Mouse (Mus musculus): ENCODE data around the gene Insl3.
A peak's percentile ranks its signal among the peaks of the same experiment; 100 is the strongest.

The Insl3 gene

GRCm38 (mm10) chr8:71689028-71689427 lies at the start of gene Insl3:
Insl3 (plus strand) TSS chr8:71689214.
- DNase-seq (ENCODE audit: low spot score in 2 of 2): no peak

- no peak for DNase-seq (ENCODE audit: low spot score in 2 of 2)
Observed at GRCm38 (mm10) chr8:71639318-71639717, 49.7 kb upstream of the Insl3 start.

GRCm38 (mm10) chr8:71645510-71645909 lies 43.5 kb upstream of the Insl3 start:
- no peak for DNase-seq (ENCODE audit: low spot score in 2 of 2)

- peak in 1 of 2 experiments; percentile 70 for DNase-seq (ENCODE audit: low spot score in 2 of 2)
Observed at GRCm38 (mm10) chr8:71654600-71654999, 34.4 kb upstream of the Insl3 start.

- DNase-seq (ENCODE audit: low spot score in 2 of 2): no peak
Observed at GRCm38 (mm10) chr8:71657816-71658215, 31.2 kb upstream of the Insl3 start.

- no peak for DNase-seq (ENCODE audit: low spot score in 2 of 2)
Observed at GRCm38 (mm10) chr8:71658515-71659049, 30.4 kb upstream of the Insl3 start.

GRCm38 (mm10) chr8:71659751-71660150 lies 29.3 kb upstream of the Insl3 start:
- no peak for DNase-seq (ENCODE audit: low spot score in 2 of 2)

GRCm38 (mm10) chr8:71660325-71661120 lies 28.5 kb upstream of the Insl3 start:
- DNase-seq (ENCODE audit: low spot score in 2 of 2): peak; percentile 79 to 90

GRCm38 (mm10) chr8:71665331-71666130 lies 23.5 kb upstream of the Insl3 start:
- DNase-seq (ENCODE audit: low spot score in 2 of 2): peak in 1 of 2 experiments; percentile 80

GRCm38 (mm10) chr8:71666855-71667254 lies 22.2 kb upstream of the Insl3 start:
- no peak for DNase-seq (ENCODE audit: low spot score in 2 of 2)

GRCm38 (mm10) chr8:71667256-71667655 lies 21.8 kb upstream of the Insl3 start:
- no peak for DNase-seq (ENCODE audit: low spot score in 2 of 2)

GRCm38 (mm10) chr8:71668220-71668975 lies 20.6 kb upstream of the Insl3 start:
- peak in 1 of 2 experiments; percentile 59 for DNase-seq (ENCODE audit: low spot score in 2 of 2)

GRCm38 (mm10) chr8:71670198-71670597 lies 18.8 kb upstream of the Insl3 start:
- no peak for DNase-seq (ENCODE audit: low spot score in 2 of 2)

- DNase-seq (ENCODE audit: low spot score in 2 of 2): peak in 1 of 2 experiments; percentile 40
Observed at GRCm38 (mm10) chr8:71670621-71671548, 18.1 kb upstream of the Insl3 start.

- peak; percentile 88 to 94 for DNase-seq (ENCODE audit: low spot score in 2 of 2)
Observed at GRCm38 (mm10) chr8:71671549-71671965, 17.5 kb upstream of the Insl3 start, which contains the start of gene Unc13a. Unc13a (minus strand) TSS chr8:71671757.

- no peak for DNase-seq (ENCODE audit: low spot score in 2 of 2)
Observed at GRCm38 (mm10) chr8:71672168-71672735, 16.8 kb upstream of the Insl3 start.

GRCm38 (mm10) chr8:71674071-71674470 lies 14.9 kb upstream of the Insl3 start:
- DNase-seq (ENCODE audit: low spot score in 2 of 2): no peak

- no peak for DNase-seq (ENCODE audit: low spot score in 2 of 2)
Observed at GRCm38 (mm10) chr8:71675456-71676019, 13.5 kb upstream of the Insl3 start.

GRCm38 (mm10) chr8:71676020-71676741 lies 12.8 kb upstream of the Insl3 start, which contains the start of gene Jak3:
Jak3 (plus strand) TSS chr8:71676296.
- peak; percentile 65 to 66 for DNase-seq (ENCODE audit: low spot score in 2 of 2)

Data from spleen, postnatal 10 days (tissue).